Mouse (Mus musculus): ENCODE data around the gene Rps12-ps3. TPM values are rescaled to one million over a fixed set of nuclear protein-coding genes. Genes with fewer than 3 reads are reported as not detected.

Gene Rps12-ps3
- polyA plus RNA-seq (2014; fragmentation: Illumina TruSeq; extraction: RNeasy Lipid Tissue Mini Kit (QIAGEN cat#74804); ENCODE audit: low read depth, low replicate concordance), result 0.62 TPM

DNA sequence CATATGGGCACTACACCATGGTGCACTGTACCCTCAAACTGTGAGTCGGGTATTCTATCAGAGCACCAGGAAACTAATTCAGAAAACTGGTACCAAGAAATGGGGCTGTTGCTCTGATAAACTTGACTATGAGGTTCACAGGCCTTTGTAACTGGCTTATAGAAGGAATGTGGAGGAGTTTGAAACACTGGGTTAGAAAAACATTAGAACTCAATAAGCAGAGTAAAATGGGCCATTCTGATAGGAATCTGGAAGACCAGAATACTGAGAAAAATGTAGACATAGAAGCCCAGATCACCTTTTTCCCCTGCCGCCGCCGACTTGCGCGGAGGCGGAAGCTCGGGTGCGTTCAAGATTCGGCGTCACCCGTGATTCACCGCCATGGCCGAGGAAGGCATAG lies at the start of gene Rps12-ps3:
Rps12-ps3 (plus strand) TSS at position 301 of the 400 bp plus-strand sequence.

DNA sequence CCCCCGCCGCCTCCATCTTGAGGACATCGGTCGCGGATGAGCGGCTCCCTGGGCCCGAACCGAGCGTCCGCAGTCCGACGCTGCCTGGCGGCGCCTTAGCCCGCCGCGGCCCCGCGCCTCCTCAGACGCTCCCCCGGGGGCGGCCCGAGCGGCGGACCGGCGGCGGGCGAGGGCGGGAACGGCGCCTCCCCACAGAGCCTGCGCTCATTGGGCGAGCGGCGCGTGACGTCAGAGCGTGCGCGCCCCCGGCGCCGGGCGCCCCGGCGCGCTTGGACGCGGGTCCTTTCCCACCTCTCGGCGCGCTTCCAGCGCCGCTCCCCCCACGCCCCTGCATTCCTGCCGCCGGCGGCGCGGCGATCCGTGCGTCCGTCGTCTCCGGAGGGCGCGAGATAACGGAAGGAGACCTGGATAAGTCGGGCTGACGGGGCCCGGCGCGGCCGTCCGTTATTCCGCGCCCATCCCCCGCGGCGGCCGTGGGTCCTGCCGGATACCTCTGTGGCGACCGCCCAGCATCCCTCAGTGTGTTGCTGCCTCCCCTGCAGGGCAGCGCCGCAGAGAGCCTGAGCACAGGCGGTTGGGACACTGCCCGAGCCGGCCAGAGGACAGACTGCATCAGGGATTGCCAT lies 23.7 kb downstream of the Rps12-ps3 start, which contains the start of gene Pdzd8:
Pdzd8 (minus strand) TSS at position 123 of the 626 bp plus-strand sequence.

Other genes starting within 250 kb of the Rps12-ps3 start
- gene Shtn1, start 246.2 kb upstream of the Rps12-ps3 start, polyA plus RNA-seq (2014; fragmentation: Illumina TruSeq; extraction: RNeasy Lipid Tissue Mini Kit (QIAGEN cat#74804); ENCODE audit: low read depth, low replicate concordance), result 20.0 TPM
- gene Vax1, start 152.2 kb upstream of the Rps12-ps3 start, polyA plus RNA-seq (2014; fragmentation: Illumina TruSeq; extraction: RNeasy Lipid Tissue Mini Kit (QIAGEN cat#74804); ENCODE audit: low read depth, low replicate concordance), result not detected
- gene Kcnk18, start 103.1 kb upstream of the Rps12-ps3 start, polyA plus RNA-seq (2014; fragmentation: Illumina TruSeq; extraction: RNeasy Lipid Tissue Mini Kit (QIAGEN cat#74804); ENCODE audit: low read depth, low replicate concordance), result not detected
- 0.21 TPM for gene Slc18a2, start 61.4 kb upstream of the Rps12-ps3 start, polyA plus RNA-seq (2014; fragmentation: Illumina TruSeq; extraction: RNeasy Lipid Tissue Mini Kit (QIAGEN cat#74804); ENCODE audit: low read depth, low replicate concordance)
- 209 TPM for gene Pdzd8, start 23.5 kb downstream of the Rps12-ps3 start, polyA plus RNA-seq (2014; fragmentation: Illumina TruSeq; extraction: RNeasy Lipid Tissue Mini Kit (QIAGEN cat#74804); ENCODE audit: low read depth, low replicate concordance)
- 33.9 TPM for gene Emx2, start 136.1 kb downstream of the Rps12-ps3 start, polyA plus RNA-seq (2014; fragmentation: Illumina TruSeq; extraction: RNeasy Lipid Tissue Mini Kit (QIAGEN cat#74804); ENCODE audit: low read depth, low replicate concordance)

Data from testis, adult 10 weeks (tissue).